Mouse (Mus musculus) testis, adult 10 weeks (tissue): Measurements from ENCODE around the gene Olfr93. TPM values are rescaled to one million over a fixed set of nuclear protein-coding genes. Genes with fewer than 3 reads are reported as not detected.

Experiments
- polyA plus RNA-seq: library from polyadenylated mRNA; stranded (reverse); fragments of 350-450 nt; fragmentation: Illumina TruSeq; extraction: RNeasy Lipid Tissue Mini Kit (QIAGEN cat#74804); gene quantifications from one replicate; pipeline ENCODE4 v1.2.3, GENCODE M21; 2014; ENCODE audit warnings: low read depth, low replicate concordance

Gene Olfr93
- 0.90 TPM for polyA plus RNA-seq

GRCm38 (mm10) chr17:37161394-37161793 is at the start of gene Olfr93:
Gene Olfr93, minus strand, starts transcription at chr17:37161494.

GRCm38 (mm10) chr17:37200894-37201293 is 39.6 kb upstream of the Olfr93 start, which contains the start of gene Olfr94:
Gene Olfr94, minus strand, starts transcription at chr17:37200994.

GRCm38 (mm10) chr17:37193656-37194055 is 32.4 kb upstream of the Olfr93 start, which contains the start of gene Ubd:
Gene Ubd, plus strand, starts transcription at chr17:37193892.

GRCm38 (mm10) chr17:37119988-37120387 is 41.3 kb downstream of the Olfr93 start, which contains the start of gene Olfr92:
Gene Olfr92, minus strand, starts transcription at chr17:37120088.

GRCm38 (mm10) chr17:37098178-37098577 is 63.1 kb downstream of the Olfr93 start, which contains the start of gene Olfr91:
Gene Olfr91, minus strand, starts transcription at chr17:37098278.

Other genes starting within 250 kb of the Olfr93 start
- gene Rnf39, start 218.6 kb downstream of the Olfr93 start, polyA plus RNA-seq, result not detected
- 163 TPM for gene Ppp1r11, start 209.8 kb downstream of the Olfr93 start, polyA plus RNA-seq
- 36.6 TPM for gene Znrd1, start 202.9 kb downstream of the Olfr93 start, polyA plus RNA-seq
- 458 TPM for gene Znrd1as, start 202.9 kb downstream of the Olfr93 start, polyA plus RNA-seq
- gene 2410137M14Rik, start 180.3 kb downstream of the Olfr93 start, polyA plus RNA-seq, result 0.97 TPM
- 0.97 TPM for gene H2-M5, start 172.0 kb downstream of the Olfr93 start, polyA plus RNA-seq
- 27.4 TPM for gene Zfp57, start 160.3 kb downstream of the Olfr93 start, polyA plus RNA-seq
- gene Mog, start 138.1 kb downstream of the Olfr93 start, polyA plus RNA-seq, result not detected
- 10.9 TPM for gene Gabbr1, start 115.5 kb downstream of the Olfr93 start, polyA plus RNA-seq
- not detected for gene Olfr90, start 73.0 kb downstream of the Olfr93 start, polyA plus RNA-seq
- gene Olfr91, start 63.2 kb downstream of the Olfr93 start, polyA plus RNA-seq, result 0.07 TPM
- not detected for gene Olfr92, start 41.4 kb downstream of the Olfr93 start, polyA plus RNA-seq
- gene Ubd, start 32.4 kb upstream of the Olfr93 start, polyA plus RNA-seq, result not detected
- gene Olfr94, start 39.5 kb upstream of the Olfr93 start, polyA plus RNA-seq, result not detected
- not detected for gene Olfr95, start 51.6 kb upstream of the Olfr93 start, polyA plus RNA-seq
- not detected for gene Olfr96, start 58.7 kb upstream of the Olfr93 start, polyA plus RNA-seq
- not detected for gene Olfr97, start 75.8 kb upstream of the Olfr93 start, polyA plus RNA-seq
- not detected for gene Olfr98, start 102.3 kb upstream of the Olfr93 start, polyA plus RNA-seq
- 0.28 TPM for gene H2-M3, start 108.7 kb upstream of the Olfr93 start, polyA plus RNA-seq
- gene Olfr99, start 122.0 kb upstream of the Olfr93 start, polyA plus RNA-seq, result not detected
- not detected for gene Olfr101, start 142.8 kb upstream of the Olfr93 start, polyA plus RNA-seq
- gene Olfr102, start 155.6 kb upstream of the Olfr93 start, polyA plus RNA-seq, result 0.14 TPM
- not detected for gene Olfr103, start 178.2 kb upstream of the Olfr93 start, polyA plus RNA-seq
- gene Olfr104-ps, start 198.1 kb upstream of the Olfr93 start, polyA plus RNA-seq, result not detected
- not detected for gene Olfr105-ps, start 217.5 kb upstream of the Olfr93 start, polyA plus RNA-seq
- not detected for gene Olfr106-ps, start 228.9 kb upstream of the Olfr93 start, polyA plus RNA-seq
- not detected for gene Olfr107, start 237.7 kb upstream of the Olfr93 start, polyA plus RNA-seq